Mouse (Mus musculus): ENCODE data around the gene Sel1l2.

DNA sequence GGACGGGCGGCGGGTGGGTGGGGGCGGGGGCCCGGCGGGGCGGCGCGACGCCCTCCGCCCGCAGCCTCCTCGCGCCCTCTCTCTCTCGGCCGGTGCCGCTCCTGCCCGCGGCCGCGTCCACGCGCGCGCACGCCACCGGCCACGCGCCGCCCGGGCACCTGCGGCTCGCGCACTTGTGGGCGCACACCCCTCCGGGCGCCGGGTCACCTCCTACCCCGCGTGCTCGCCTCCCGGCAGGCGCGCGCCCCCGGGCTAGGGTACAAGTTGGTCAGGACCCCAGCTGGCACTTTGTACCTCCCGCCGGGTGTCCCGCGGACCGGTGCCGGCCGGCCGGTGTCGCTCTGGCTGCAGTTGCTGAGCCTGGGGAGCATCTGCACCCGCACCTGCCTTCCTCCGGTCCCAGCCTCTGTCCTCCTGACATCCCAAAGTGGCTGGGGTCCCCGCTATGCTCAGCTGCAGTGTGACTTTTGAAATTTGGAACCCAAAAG, 6.3 kb upstream of the Sel1l2 start:
- no peak for TF ChIP-seq GATA1 (IDR thresholded peaks at IDR 0.05; ENCODE audit: borderline replicate concordance, low read length)
- no peak for TF ChIP-seq FLI1 (IDR thresholded peaks at IDR 0.05; ENCODE audit: low read length)

Measured in megakaryocyte, embryonic 14.5 days (primary cell).